Mouse (Mus musculus) midbrain, embryonic 14.5 days (tissue): ENCODE measurements around the gene Slc30a2. TPM values are rescaled to one million over a fixed set of nuclear protein-coding genes. Genes with fewer than 3 reads are reported as not detected.
A peak's percentile ranks its signal among the peaks of the same experiment; 100 is the strongest.

Source experiments
- ATAC-seq: fragments of 200-750 bp; cut with Nextera tagmentation; 2 replicates; pipeline ENCODE4 v1.8.0; 2017; ENCODE audit warnings: moderate number of reproducible peaks, moderate library complexity; ENCODE audit not compliant: low FRiP score, low TSS enrichment
- DNase-seq: peaks from one replicate; pipeline ENCODE4 v3.0.0-alpha.2; 2015
- H3K27ac ChIP-seq: fragments of 300-500 bp; sonication (generic); replicated peaks from 2 replicates; pipeline ENCODE4 v1.5.1; 2014; ENCODE audit warnings: mild to moderate bottlenecking, low read depth, low read length, moderate library complexity
- H3K27me3 ChIP-seq: fragments of 300-500 bp; sonication (generic); 2 replicates; pipeline ENCODE4 v1.6.1; 2014; ENCODE audit warnings: low read length, control low read depth, mixed read lengths; ENCODE audit not compliant: control insufficient read depth, insufficient read depth
- H3K36me3 ChIP-seq: fragments of 300-500 bp; sonication (generic); 2 replicates; pipeline ENCODE4 v1.6.1; 2014; ENCODE audit warnings: low read length, control low read depth; ENCODE audit not compliant: control insufficient read depth, insufficient read depth
- H3K4me1 ChIP-seq: fragments of 300-500 bp; sonication (generic); 2 replicates; pipeline ENCODE4 v1.6.1; 2014; ENCODE audit warnings: mild to moderate bottlenecking, antibody characterized with exemption, low read length, control low read depth; ENCODE audit not compliant: control insufficient read depth, insufficient read depth
- H3K4me2 ChIP-seq: fragments of 300-500 bp; sonication (generic); 2 replicates; pipeline ENCODE4 v1.6.1; 2014; ENCODE audit warnings: mild to moderate bottlenecking, low read length, moderate library complexity
- H3K4me3 ChIP-seq: fragments of 300-500 bp; sonication (generic); replicated peaks from 2 replicates; pipeline ENCODE4 v1.5.1; 2014; ENCODE audit warnings: low read depth, low read length
- H3K9ac ChIP-seq: fragments of 300-500 bp; sonication (generic); replicated peaks from 2 replicates; pipeline ENCODE4 v1.6.1; 2014; ENCODE audit warnings: mild to moderate bottlenecking, low read length, moderate library complexity
- H3K9me3 ChIP-seq: fragments of 300-500 bp; sonication (generic); 2 replicates; pipeline ENCODE4 v1.6.1; 2016; ENCODE audit warnings: low read length, control low read depth, mixed read lengths; ENCODE audit not compliant: control insufficient read depth
- WGBS: fragments of 180-500 bp; shearing (Covaris S2); extraction: QIAGEN DNeasy Blood & Tissue Kit; methylation state at CpG from one replicate; pipeline ENCODE4 v1.1.7; 2014; 5-methylcytosine and 5-hydroxymethylcytosine counted together
- polyA plus RNA-seq: library from polyadenylated mRNA; unstranded; fragments of >200 nt; fragmentation: Nextera tagmentation; extraction: Ambion mirVana; gene quantifications from 2 replicates; pipeline ENCODE4 v1.2.1, GENCODE M21; 2014

The Slc30a2 gene
- polyA plus RNA-seq, 1 experiment from 2014 or later = not detected

GRCm38 (mm10) chr4:134402571-134403262 lies 59.7 kb downstream of the Slc30a2 start:
- H3K4me3 ChIP-seq = no peak overlapping the region
- H3K4me2 ChIP-seq = no peak overlapping the region

GRCm38 (mm10) chr4:134403721-134404120 lies 60.7 kb downstream of the Slc30a2 start:
- no peaks in the 10 kb centered on the region for H3K27me3 ChIP-seq
- ATAC-seq (no peak), DNase-seq (peak; percentile 26)
- 38% methylated on average over 7 of the region's 7 CpGs for WGBS
- H3K27ac ChIP-seq = no peak overlapping the region
- H3K4me3 ChIP-seq = no peak overlapping the region
- H3K4me1 ChIP-seq = peaks cover 27% of the 10 kb centered on the region
- H3K36me3 ChIP-seq = no peaks in the 10 kb centered on the region
- H3K9ac ChIP-seq = no peak overlapping the region; the same call in 1 of the 2 replicates
- no peaks in the 10 kb centered on the region for H3K9me3 ChIP-seq
- H3K4me2 ChIP-seq = no peak overlapping the region

More at GRCm38 (mm10) chr4:134402571-134403262, 59.7 kb downstream of the Slc30a2 start:
- H3K36me3 ChIP-seq = no peaks in the 10 kb centered on the region
- DNase-seq (no peak), ATAC-seq (no peak)
- no peak overlapping the region for H3K9ac ChIP-seq
- H3K4me1 ChIP-seq = peaks cover 27% of the 10 kb centered on the region
- no peak overlapping the region for H3K27ac ChIP-seq
- no peaks in the 10 kb centered on the region for H3K9me3 ChIP-seq
- WGBS = 84% methylated on average over 16 of the region's 16 CpGs
- H3K27me3 ChIP-seq = no peaks in the 10 kb centered on the region

Other genes starting within 250 kb of the Slc30a2 start
- 1.8 and 4.5 TPM in 2 replicates for gene Cd52, start 248.1 kb upstream of the Slc30a2 start, polyA plus RNA-seq
- gene Ubxn11, start 240.6 kb upstream of the Slc30a2 start, polyA plus RNA-seq = 11.7 and 13.6 TPM in 2 replicates
- 376 and 460 TPM in 2 replicates for gene Sh3bgrl3, start 214.4 kb upstream of the Slc30a2 start, polyA plus RNA-seq
- 12.0 and 21.3 TPM in 2 replicates for gene Cep85, start 156.1 kb upstream of the Slc30a2 start, polyA plus RNA-seq
- gene Gm7534, start 140.2 kb upstream of the Slc30a2 start, polyA plus RNA-seq = not detected in 2 replicates
- gene Catsper4, start 115.8 kb upstream of the Slc30a2 start, polyA plus RNA-seq = not detected in 2 replicates
- 0.20 TPM in 1 of 2 replicates, not detected in the other for gene Cnksr1, start 104.8 kb upstream of the Slc30a2 start, polyA plus RNA-seq
- 0.30 and 0.43 TPM in 2 replicates for gene E130218I03Rik, start 99.5 kb upstream of the Slc30a2 start, polyA plus RNA-seq
- gene Zfp593, start 97.6 kb upstream of the Slc30a2 start, polyA plus RNA-seq = 13.1 and 14.2 TPM in 2 replicates
- gene Gm30191, start 96.2 kb upstream of the Slc30a2 start, polyA plus RNA-seq = 0.49 TPM in 1 of 2 replicates, not detected in the other
- 11.1 and 17.6 TPM in 2 replicates for gene Grrp1, start 89.1 kb upstream of the Slc30a2 start, polyA plus RNA-seq
- 41.0 and 48.6 TPM in 2 replicates for gene Pdik1l, start 55.3 kb upstream of the Slc30a2 start, polyA plus RNA-seq
- 0.11 TPM in 1 of 2 replicates, not detected in the other for gene Trim63, start 28.1 kb upstream of the Slc30a2 start, polyA plus RNA-seq
- 0.28 and 0.53 TPM in 2 replicates for gene Extl1, start 40.7 kb downstream of the Slc30a2 start, polyA plus RNA-seq
- gene Pafah2, start 53.1 kb downstream of the Slc30a2 start, polyA plus RNA-seq = 5.0 and 6.9 TPM in 2 replicates
- 6,974 and 7,359 TPM in 2 replicates for gene Stmn1, start 125.1 kb downstream of the Slc30a2 start, polyA plus RNA-seq
- gene Paqr7, start 153.5 kb downstream of the Slc30a2 start, polyA plus RNA-seq = 6.6 and 14.3 TPM in 2 replicates
- gene Aunip, start 167.8 kb downstream of the Slc30a2 start, polyA plus RNA-seq = 0.78 and 1.6 TPM in 2 replicates
- 181 and 185 TPM in 2 replicates for gene Mtfr1l, start 192.2 kb downstream of the Slc30a2 start, polyA plus RNA-seq
- 14.2 and 15.9 TPM in 2 replicates for gene Selenon, start 209.0 kb downstream of the Slc30a2 start, polyA plus RNA-seq